Mouse (Mus musculus) layer of hippocampus, postnatal 36 days (tissue): ENCODE data around the gene Il17re. TPM values are rescaled to one million over a fixed set of nuclear protein-coding genes. Genes with fewer than 3 reads are reported as not detected.

ENCODE experiments used
- DNase-seq, 2 experiments: peaks; one replicate each; pipeline ENCODE4 v3.0.0; 2022
- microRNA-seq, 2 experiments: library from miRNA; unstranded; fragments of <30 nt; microRNA quantifications; one replicate each; pipeline ENCODE4 v1.2.0; 2021
- total RNA-seq, 2 experiments: library from RNA; stranded (reverse); gene quantifications; 2 replicates each; pipeline ENCODE4 v1.2.3; 2021

The Il17re gene
- total RNA-seq, 2 experiments from 2014 or later: 0.25 to 0.27 TPM

DNA sequence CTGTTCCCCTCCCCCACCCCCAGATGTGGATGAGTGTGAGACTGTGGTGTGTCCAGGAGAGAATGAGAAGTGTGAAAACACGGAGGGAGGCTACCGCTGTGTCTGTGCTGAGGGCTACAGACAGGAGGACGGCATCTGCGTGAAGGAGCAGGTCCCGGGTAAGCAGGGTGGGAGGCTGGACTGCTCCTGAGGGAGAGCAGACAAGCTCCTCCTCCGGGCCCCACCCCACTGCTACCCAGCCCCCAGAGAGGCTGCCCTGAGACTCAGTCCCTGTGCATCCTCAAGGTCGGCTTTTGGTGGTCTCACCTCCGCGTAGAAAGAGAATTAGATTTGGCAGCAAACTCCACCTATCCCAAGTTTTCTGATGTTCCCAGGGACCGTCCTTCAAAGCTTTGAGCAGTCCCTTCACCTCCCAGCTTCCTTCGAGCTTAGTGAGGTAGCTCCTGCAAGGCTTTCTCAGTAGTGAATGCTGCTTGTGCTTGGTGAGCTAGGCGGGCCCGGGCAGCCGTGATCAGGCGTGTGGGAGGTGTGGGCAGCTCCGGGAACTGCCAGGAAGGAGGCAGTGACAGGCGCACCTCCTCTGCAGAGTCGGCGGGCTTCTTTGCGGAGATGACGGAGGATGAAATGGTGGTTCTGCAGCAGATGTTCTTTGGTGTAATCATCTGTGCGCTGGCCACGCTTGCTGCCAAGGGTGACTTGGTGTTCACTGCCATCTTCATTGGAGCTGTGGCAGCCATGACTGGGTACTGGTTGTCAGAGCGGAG is 34.0 kb downstream of the Il17re start:
- peak in 1 of 2 experiments; percentile 51 for DNase-seq

DNA sequence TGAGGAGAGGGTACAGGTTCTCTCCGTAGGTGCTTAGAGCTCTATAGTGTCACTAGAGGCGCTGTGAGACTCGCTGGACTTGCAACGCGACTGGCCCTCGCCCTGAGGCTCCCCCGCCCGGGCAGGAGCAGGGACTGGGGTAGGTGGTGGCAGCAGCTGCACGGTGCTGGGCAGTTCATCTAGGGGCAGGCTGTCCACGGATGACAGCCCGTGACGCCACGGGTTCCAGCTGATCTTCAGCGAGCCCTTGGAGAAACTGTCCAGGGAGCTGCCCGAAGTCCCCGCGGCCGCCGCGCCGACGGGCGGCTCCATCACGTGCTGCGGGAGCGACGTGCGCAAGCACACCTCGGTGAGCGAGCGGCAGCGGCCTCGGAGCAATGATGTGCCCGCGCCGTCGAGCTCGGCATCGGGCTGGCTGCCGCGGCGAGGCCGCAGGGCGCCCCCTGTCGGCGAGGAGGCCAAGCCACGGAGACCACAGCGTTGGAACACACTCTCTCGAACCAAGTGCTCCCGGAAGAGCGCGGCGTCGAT is 36.0 kb downstream of the Il17re start:
- DNase-seq: peak; percentile 64 to 74

DNA sequence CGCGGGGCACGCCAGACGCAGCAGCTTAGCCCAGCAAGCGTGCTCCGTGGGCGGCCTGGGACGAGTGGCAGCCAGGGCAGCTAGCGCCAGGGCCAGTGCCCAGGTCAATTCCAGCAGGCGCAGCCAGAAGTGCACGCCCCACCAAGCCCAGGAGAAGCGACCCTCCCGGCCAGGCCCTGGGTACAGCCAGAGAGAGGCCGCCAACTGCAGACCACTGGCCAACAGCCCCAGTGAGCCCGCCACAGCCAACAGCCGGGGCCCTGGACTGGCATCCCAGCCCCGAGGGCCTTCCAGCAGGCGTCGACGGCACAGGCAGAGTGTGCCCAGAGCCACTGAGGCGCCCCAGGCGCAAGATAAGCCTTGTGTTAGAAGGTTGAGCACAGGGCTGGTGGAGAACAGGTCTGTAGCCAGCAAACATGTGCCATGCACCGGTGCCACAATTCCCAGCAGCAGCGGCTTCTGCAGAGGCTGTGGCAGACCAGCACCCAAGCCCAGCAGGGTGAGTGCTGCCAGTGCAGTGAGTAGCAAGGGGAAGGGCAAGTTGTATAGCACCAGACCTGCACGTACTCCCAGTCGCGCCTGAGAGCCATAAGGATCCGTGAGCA is 36.9 kb downstream of the Il17re start:
- DNase-seq: no peak

DNA sequence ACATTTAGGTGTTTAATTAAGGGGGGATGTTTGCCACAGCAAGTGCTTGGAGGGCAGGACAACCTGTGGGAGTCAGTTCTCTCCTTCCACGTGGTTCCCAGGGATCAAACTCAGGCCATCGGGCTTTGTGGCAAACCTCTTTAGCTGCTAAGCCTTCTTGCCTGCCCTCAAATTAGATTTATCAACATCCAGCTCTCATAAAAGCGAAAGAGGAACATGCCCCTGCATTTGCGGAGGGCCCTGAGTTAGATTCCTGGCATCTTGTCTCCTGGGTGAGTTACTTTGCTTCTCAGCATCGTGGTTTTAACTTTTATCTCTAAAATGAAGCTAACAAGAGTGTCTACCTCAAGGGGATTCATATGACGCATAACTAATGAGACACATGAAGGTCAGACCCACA is 41.1 kb downstream of the Il17re start:
- no peak for DNase-seq

DNA sequence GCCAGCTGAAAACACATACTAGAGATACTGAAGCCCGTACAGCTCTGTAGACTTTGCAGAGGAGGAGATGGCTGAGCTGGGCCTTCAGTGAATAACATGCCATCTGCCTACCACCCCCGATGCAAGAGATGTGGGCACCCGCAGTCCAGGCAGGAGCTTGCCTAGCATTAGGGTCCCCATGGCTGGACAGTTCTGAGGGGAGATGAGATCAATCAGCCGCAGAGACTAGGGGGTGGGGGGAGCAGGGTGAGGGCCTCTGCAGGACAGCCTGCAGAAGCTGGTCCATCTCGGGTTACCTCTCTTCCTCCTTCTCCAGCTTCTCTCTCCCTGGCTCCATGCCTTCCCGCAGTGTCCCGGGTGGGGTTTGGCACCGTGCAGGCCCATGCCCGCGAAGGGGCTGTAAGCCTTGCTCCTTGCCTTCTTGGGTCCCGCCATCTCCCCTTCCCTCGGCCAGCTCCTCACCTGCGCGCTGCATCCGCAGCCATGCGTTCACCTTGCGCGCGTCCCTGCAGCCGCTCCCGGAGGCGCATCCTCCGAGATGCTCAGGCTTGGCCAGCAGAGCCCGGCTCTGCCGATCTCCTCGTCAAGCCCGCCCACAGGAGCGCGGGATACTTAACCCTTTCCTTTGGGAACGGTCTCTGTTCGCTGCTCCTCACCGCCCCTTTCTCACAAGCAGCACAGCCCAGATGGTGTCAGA is 43.3 kb downstream of the Il17re start, which contains the start of gene Prrt3:
Gene Prrt3 (minus strand): TSS at position 544 of the 697 bp plus-strand sequence.
- peak; percentile 73 to 75 for DNase-seq

DNA sequence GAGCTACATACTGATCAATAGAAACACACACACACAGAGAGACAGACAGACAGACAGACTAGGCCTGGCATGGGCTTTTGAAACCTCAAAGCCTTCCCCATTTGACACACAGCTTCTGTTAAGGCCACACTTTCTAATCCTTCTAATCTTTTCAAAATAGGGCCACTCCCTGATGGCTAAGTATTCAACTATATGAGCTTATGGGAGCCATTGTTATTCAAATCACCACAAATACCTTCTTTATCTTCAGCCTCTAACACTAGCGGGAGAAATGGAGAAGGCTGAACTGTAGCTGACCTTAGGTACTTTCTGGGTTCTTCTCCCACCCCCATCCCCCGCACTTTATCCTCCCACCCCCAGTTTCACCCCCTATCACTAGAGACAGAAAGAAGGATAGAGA is 44.5 kb downstream of the Il17re start:
- DNase-seq: no peak

DNA sequence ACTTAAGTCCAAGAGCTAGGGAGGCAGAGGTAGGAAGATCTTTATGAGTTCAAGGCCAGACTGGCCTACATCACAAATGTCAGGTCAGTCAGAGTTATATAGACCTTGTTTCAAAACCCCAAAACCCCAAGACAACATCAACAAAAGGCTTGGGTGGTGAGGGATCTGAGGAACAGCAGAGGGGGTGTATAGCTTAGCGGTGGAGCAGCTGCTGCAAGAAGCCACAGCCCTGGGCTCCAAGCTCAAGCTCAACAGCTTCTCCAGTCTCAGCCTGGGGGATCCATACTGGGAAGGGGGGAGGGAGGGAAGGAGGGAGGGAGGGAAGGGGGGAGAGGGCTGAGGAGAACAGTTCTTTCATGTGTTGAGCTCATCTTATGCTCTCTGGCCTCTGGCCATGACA is 47.4 kb downstream of the Il17re start:
- no peak for DNase-seq

DNA sequence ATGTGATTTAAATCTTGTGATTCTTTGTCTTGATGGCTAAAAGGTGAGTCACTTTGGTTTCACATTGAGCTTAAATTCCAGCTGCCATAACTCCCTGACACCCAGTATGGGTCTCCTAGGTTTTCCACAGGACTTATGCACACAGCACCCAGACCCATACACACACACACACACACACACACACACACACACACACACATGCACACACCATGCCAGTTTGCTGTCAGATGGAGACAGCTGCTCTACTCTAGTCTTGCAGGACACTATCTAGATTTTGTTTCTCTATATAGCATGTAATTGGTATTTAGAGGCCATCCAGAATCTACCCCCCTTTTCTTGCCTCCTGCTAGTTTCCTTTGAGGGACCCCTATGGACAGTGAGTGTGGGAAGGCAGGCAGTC is 48.8 kb downstream of the Il17re start:
- DNase-seq: no peak

DNA sequence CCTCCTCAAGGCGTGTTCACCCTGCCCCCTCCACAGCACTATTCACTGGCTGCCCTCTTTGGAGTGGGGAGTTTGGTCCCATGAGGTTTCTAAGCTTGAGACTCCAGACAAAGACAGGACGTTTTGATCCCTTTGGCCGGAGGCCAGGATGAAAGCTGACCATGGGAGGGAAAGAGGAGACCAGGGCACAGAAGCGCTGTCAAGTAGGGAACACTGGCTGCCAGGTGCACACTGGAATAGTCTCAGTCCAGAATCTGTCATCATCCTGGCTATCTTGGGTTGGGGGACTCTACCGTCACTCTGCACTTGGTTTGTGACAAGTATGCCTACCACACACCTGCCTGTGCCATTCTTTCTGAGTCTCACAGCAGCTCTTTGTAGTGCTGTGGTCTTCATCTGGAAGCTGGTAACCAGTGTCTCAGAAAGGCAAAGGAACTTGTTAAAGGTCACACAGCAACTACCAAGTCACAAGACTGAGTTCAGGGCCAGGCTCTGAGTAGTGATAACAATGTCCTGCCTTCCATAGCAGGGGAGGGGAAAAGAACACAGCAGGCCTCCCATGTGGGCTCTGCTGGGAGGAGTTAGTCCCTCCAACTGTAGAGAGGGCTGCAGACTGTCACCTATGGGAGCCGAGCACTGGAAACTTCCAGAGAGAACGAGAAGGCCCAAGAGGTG is 50.1 kb downstream of the Il17re start:
- DNase-seq: no peak

DNA sequence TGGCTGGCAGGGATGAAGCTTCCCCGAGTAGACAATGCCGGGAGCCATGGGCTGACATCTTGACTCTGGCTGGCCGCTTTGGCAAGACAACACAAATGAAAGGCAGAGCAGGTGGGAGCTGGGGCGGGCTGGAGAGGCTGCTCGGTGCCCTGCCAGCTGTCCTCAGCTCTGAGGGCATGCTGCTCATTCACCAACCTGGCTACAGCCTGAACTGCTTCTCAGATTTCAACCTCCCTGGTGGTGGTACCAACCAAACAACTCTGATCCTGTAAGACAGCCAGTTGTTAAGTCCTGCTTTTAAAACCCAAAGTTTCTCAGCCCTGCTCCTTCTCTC is 50.6 kb downstream of the Il17re start:
- no peak for DNase-seq

DNA sequence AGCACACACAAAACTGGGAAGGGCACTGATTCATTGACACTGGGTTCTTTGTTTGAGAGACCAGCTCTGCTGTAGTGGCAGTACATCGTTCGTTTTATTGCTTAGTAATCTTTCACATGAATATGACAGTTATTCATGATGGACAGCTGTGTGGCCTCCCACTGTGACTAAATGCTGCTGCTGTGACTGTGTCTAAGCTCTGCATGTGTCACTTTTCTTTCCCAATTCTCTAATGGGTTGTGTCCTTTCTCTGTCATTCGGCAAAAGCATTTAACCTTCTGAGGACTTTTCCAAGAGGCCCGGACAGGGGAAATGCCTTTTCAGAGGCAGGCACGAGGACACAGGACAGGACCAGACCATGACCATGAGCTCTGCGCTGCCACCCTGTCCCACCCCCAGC is 55.7 kb downstream of the Il17re start:
- DNase-seq: no peak

DNA sequence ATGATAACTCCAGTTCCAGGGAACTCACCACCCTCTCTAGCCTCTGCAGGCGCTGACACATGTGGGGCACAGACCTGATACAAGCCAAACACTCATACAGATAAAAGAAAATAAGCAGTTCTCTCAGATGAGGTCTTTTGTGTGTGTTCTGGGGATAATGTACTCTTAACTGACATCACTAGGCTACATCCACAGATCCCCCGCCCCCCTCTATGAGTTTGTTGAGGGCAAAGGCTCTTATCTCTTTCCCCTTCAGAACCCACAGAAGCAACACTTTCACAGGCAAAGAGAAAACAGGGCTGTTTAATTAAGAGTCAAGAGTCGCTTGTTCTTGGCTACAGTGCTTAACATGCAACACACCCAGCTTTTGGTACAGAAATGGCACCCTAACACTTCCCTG is 56.3 kb downstream of the Il17re start:
- DNase-seq: no peak

DNA sequence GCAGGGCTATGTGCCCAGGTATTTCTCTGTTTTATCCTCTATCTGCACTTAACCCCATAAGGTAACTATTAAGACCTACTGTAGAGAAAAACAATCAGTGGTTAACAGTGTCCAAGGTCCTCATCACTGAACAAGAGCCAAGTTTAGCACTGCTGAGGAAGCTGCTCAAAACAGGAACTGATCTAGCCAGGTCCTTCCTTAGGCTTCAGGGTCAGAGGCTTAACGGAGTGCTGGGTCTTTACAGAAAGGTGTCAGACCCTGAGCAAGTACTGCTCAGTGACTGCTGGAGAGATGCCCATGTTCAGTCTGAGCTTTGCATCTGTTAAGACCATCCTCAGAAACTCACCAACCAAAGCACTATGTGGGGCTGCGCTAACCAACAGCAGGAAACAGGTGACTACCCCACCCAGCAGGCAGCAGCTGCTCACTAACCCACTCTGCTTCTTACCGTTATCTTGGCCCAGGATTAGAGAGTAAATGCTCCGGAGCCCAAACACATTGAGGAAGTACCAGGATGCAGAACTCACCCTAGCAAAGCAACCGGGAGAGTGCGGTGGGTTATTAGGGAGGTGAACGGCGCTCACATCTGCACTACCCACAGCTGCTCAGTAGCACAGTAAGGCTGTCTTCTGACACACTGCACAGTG is 59.3 kb downstream of the Il17re start:
- no peak for DNase-seq

Small RNAs within 50 kb of the gene (microRNA-seq; reads per million reads assigned to microRNA genes)
- gene Gm24387: 0 reads per million in 2 experiments

Other genes with a start within 250 kb of the Il17re start
- 10 to 100 TPM; 12.6 to 14.5 TPM for gene Mtmr14, start 220.6 kb upstream of the Il17re start, total RNA-seq
- gene Cpne9, start 176.2 kb upstream of the Il17re start, total RNA-seq: 10 to 100 TPM; 17.6 to 22.7 TPM
- gene Brpf1, start 151.3 kb upstream of the Il17re start, total RNA-seq: 10 to 100 TPM; 36.3 to 39.4 TPM
- gene Ogg1, start 131.5 kb upstream of the Il17re start, total RNA-seq: 1 to 10 TPM; 8.3 to 9.5 TPM
- gene Camk1, start 114.5 kb upstream of the Il17re start, total RNA-seq: 10 to 100 TPM; 48.6 to 50.1 TPM
- 10 to 100 TPM; 53.4 to 56.1 TPM for gene Tada3, start 80.6 kb upstream of the Il17re start, total RNA-seq
- gene Arpc4, start 80.4 kb upstream of the Il17re start, total RNA-seq: 100 to 1,000 TPM; 296 to 329 TPM
- 10 to 100 TPM; 17.8 to 19.3 TPM for gene Ttll3, start 69.2 kb upstream of the Il17re start, total RNA-seq
- gene Rpusd3, start 39.1 kb upstream of the Il17re start, total RNA-seq: 10 to 100 TPM; 31.1 to 32.4 TPM
- not detected for gene Cidec, start 22.7 kb upstream of the Il17re start, total RNA-seq
- gene Jagn1, start 15.9 kb upstream of the Il17re start, total RNA-seq: 10 to 100 TPM; 43.4 to 50.6 TPM
- gene Il17rc, start 12.9 kb downstream of the Il17re start, total RNA-seq: 1 to 10 TPM; 6.4 to 9.7 TPM
- gene Creld1, start 24.8 kb downstream of the Il17re start, total RNA-seq: 100 to 1,000 TPM; 122 to 133 TPM
- gene Prrt3, start 43.4 kb downstream of the Il17re start, total RNA-seq: 10 to 100 TPM; 52.8 to 54.1 TPM
- gene Emc3, start 73.2 kb downstream of the Il17re start, total RNA-seq: 10 to 100 TPM; 75.1 to 82.0 TPM
- 1 to 10 TPM; 1.9 to 2.5 TPM for gene Fancd2, start 73.2 kb downstream of the Il17re start, total RNA-seq
- gene Fancd2os, start 142.2 kb downstream of the Il17re start, total RNA-seq: under 1 TPM; 0.28 to 0.50 TPM
- 100 to 1,000 TPM; 224 to 232 TPM for gene Brk1, start 146.3 kb downstream of the Il17re start, total RNA-seq
- 10 to 100 TPM; 50.8 to 50.9 TPM for gene Vhl, start 165.5 kb downstream of the Il17re start, total RNA-seq
- gene Irak2, start 180.0 kb downstream of the Il17re start, total RNA-seq: 10 to 100 TPM; 15.3 to 24.8 TPM
- gene Tatdn2, start 238.6 kb downstream of the Il17re start, total RNA-seq: 10 to 100 TPM; 52.5 to 60.7 TPM